Mouse (Mus musculus) activated CD4-positive, CD25-positive, alpha-beta regulatory T cell, adult 4 months (primary cell): ENCODE results near the gene Cadps2. TPM values are rescaled to one million over a fixed set of nuclear protein-coding genes. Genes with fewer than 3 reads are reported as not detected.

Experiments used
- ATAC-seq: one replicate; pipeline ENCODE4 v1.8.0; 2017
- polyA plus RNA-seq, 2 experiments: library from polyadenylated mRNA; unstranded; fragments of 100-300 nt; shearing (Covaris generic); gene quantifications; one replicate each; pipeline ENCODE4 v1.2.1; 2017

Cadps2 gene
- under 1 TPM in 1 of 2 experiments, not detected in 1; 0.49 TPM for polyA plus RNA-seq

GRCm38 (mm10) chr6:23839009-23839811, at the start of gene Cadps2:
TSS of gene Cadps2 (minus strand) at chr6:23839421.
- ATAC-seq = no peak

- ATAC-seq = no peak
Measured at GRCm38 (mm10) chr6:23886418-23886817, 47.2 kb upstream of the Cadps2 start.

GRCm38 (mm10) chr6:23876765-23877408, 37.7 kb upstream of the Cadps2 start:
- ATAC-seq = no peak

GRCm38 (mm10) chr6:23876363-23876762, 37.1 kb upstream of the Cadps2 start:
- no peak for ATAC-seq

- no peak for ATAC-seq
Measured at GRCm38 (mm10) chr6:23873812-23874211, 34.6 kb upstream of the Cadps2 start.

GRCm38 (mm10) chr6:23873231-23873630, 34.0 kb upstream of the Cadps2 start:
- ATAC-seq = no peak

GRCm38 (mm10) chr6:23869971-23870370, 30.8 kb upstream of the Cadps2 start:
- no peak for ATAC-seq

- ATAC-seq = no peak
Measured at GRCm38 (mm10) chr6:23866298-23866697, 27.1 kb upstream of the Cadps2 start.

GRCm38 (mm10) chr6:23853464-23853863, 14.2 kb upstream of the Cadps2 start:
- no peak for ATAC-seq

- ATAC-seq = no peak
Measured at GRCm38 (mm10) chr6:23840001-23840400, 780 bp upstream of the Cadps2 start.

GRCm38 (mm10) chr6:23838401-23839008, 716 bp downstream of the Cadps2 start:
- no peak for ATAC-seq

- no peak for ATAC-seq
Measured at GRCm38 (mm10) chr6:23837631-23838030, 1.6 kb downstream of the Cadps2 start.

GRCm38 (mm10) chr6:23837127-23837526, 2.1 kb downstream of the Cadps2 start:
- ATAC-seq = no peak

GRCm38 (mm10) chr6:23836694-23837093, 2.5 kb downstream of the Cadps2 start:
- ATAC-seq = no peak

- no peak for ATAC-seq
Measured at GRCm38 (mm10) chr6:23835552-23835951, 3.7 kb downstream of the Cadps2 start.

- no peak for ATAC-seq
Measured at GRCm38 (mm10) chr6:23830741-23831140, 8.5 kb downstream of the Cadps2 start.

- ATAC-seq = no peak
Measured at GRCm38 (mm10) chr6:23829338-23829737, 9.9 kb downstream of the Cadps2 start.

GRCm38 (mm10) chr6:23821819-23822218, 17.4 kb downstream of the Cadps2 start:
- ATAC-seq = no peak

GRCm38 (mm10) chr6:23810087-23810486, 29.1 kb downstream of the Cadps2 start:
- no peak for ATAC-seq

- ATAC-seq = no peak
Measured at GRCm38 (mm10) chr6:23809344-23809743, 29.9 kb downstream of the Cadps2 start.

GRCm38 (mm10) chr6:23805333-23805732, 33.9 kb downstream of the Cadps2 start:
- no peak for ATAC-seq

GRCm38 (mm10) chr6:23791822-23792221, 47.4 kb downstream of the Cadps2 start:
- no peak for ATAC-seq

- no peak for ATAC-seq
Measured at GRCm38 (mm10) chr6:23777641-23778040, 61.6 kb downstream of the Cadps2 start.

- no peak for ATAC-seq
Measured at GRCm38 (mm10) chr6:23762204-23762603, 77.0 kb downstream of the Cadps2 start.
